Mouse (Mus musculus): ENCODE data around the gene Ackr4. TPM values are rescaled to one million over a fixed set of nuclear protein-coding genes. Genes with fewer than 3 reads are reported as not detected.

The Ackr4 gene
- total and polyA plus RNA-seq, 3 experiments, result 1.6 to 6.8 (median 2.4) TPM

GRCm38 (mm10) chr9:104161117-104161516, 34.4 kb upstream of the Ackr4 start:
- Histone ChIP-seq H3K4me3 (no peak overlapping the region), H3K4me1 (ENCODE audit: control insufficient read depth, insufficient read depth, low read length) (no peaks in the 10 kb centered on the region), H3K79me2 (replicated peaks; ENCODE audit: control insufficient read depth, insufficient read depth, low read length) (no peaks in the 10 kb centered on the region), H3K27ac (no peak overlapping the region), H3K36me3 (ENCODE audit: control insufficient read depth, insufficient read depth, low read length) (no peaks in the 10 kb centered on the region), H3K9ac (ENCODE audit: low read depth, low read length) (no peak overlapping the region), H3K27me3 (ENCODE audit: control insufficient read depth, insufficient read depth, low read length) (no peaks in the 10 kb centered on the region)
- TF ChIP-seq EP300 (IDR thresholded peaks at IDR 0.05; ENCODE audit: insufficient read depth, low read depth, low read length) (no peak), CTCF (IDR thresholded peaks at IDR 0.05) (no peak), POLR2A (IDR thresholded peaks at IDR 0.05; ENCODE audit: insufficient read depth, low read depth, low read length) (no peak)
- intact Hi-C loops (cut with DNase I), result no loop called here
- WGBS, result 67% methylated on average over 7 of the region's 7 CpGs
- no peak for DNase-seq

GRCm38 (mm10) chr9:104157291-104157690, 30.6 kb upstream of the Ackr4 start:
- 94% methylated on average over 7 of the region's 7 CpGs for WGBS

GRCm38 (mm10) chr9:104156506-104156905, 29.8 kb upstream of the Ackr4 start:
- no peak overlapping the region for H3K4me3 ChIP-seq
- no peak overlapping the region for H3K27ac ChIP-seq
- intact Hi-C loops (cut with DNase I), result no loop called here
- H3K79me2 ChIP-seq (replicated peaks; ENCODE audit: control insufficient read depth, insufficient read depth, low read length), result no peaks in the 10 kb centered on the region
- 96% methylated on average over 8 of the region's 8 CpGs for WGBS
- H3K27me3 ChIP-seq (ENCODE audit: control insufficient read depth, insufficient read depth, low read length), result no peaks in the 10 kb centered on the region
- no peak for DNase-seq
- no peak for TF ChIP-seq CTCF (IDR thresholded peaks at IDR 0.05)
- TF ChIP-seq POLR2A (IDR thresholded peaks at IDR 0.05; ENCODE audit: insufficient read depth, low read depth, low read length), result no peak
- no peak for TF ChIP-seq EP300 (IDR thresholded peaks at IDR 0.05; ENCODE audit: insufficient read depth, low read depth, low read length)
- H3K9ac ChIP-seq (ENCODE audit: low read depth, low read length), result no peak overlapping the region
- H3K4me1 ChIP-seq (ENCODE audit: control insufficient read depth, insufficient read depth, low read length), result no peaks in the 10 kb centered on the region
- no peaks in the 10 kb centered on the region for H3K36me3 ChIP-seq (ENCODE audit: control insufficient read depth, insufficient read depth, low read length)

More at GRCm38 (mm10) chr9:104157291-104157690, 30.6 kb upstream of the Ackr4 start:
- Histone ChIP-seq H3K27ac (no peak overlapping the region), H3K36me3 (ENCODE audit: control insufficient read depth, insufficient read depth, low read length) (no peaks in the 10 kb centered on the region), H3K4me3 (no peak overlapping the region), H3K27me3 (ENCODE audit: control insufficient read depth, insufficient read depth, low read length) (no peaks in the 10 kb centered on the region), H3K4me1 (ENCODE audit: control insufficient read depth, insufficient read depth, low read length) (no peaks in the 10 kb centered on the region), H3K79me2 (replicated peaks; ENCODE audit: control insufficient read depth, insufficient read depth, low read length) (no peaks in the 10 kb centered on the region), H3K9ac (ENCODE audit: low read depth, low read length) (no peak overlapping the region)
- no peak for DNase-seq
- TF ChIP-seq EP300 (IDR thresholded peaks at IDR 0.05; ENCODE audit: insufficient read depth, low read depth, low read length) (no peak), POLR2A (IDR thresholded peaks at IDR 0.05; ENCODE audit: insufficient read depth, low read depth, low read length) (no peak), CTCF (IDR thresholded peaks at IDR 0.05) (no peak)
- intact Hi-C loops (cut with DNase I), result no loop called here

GRCm38 (mm10) chr9:104155100-104155715, 28.5 kb upstream of the Ackr4 start:
- no peak for TF ChIP-seq EP300 (IDR thresholded peaks at IDR 0.05; ENCODE audit: insufficient read depth, low read depth, low read length)
- TF ChIP-seq POLR2A (IDR thresholded peaks at IDR 0.05; ENCODE audit: insufficient read depth, low read depth, low read length), result no peak
- no peak for TF ChIP-seq CTCF (IDR thresholded peaks at IDR 0.05)
- Histone ChIP-seq H3K9ac (ENCODE audit: low read depth, low read length) (no peak overlapping the region), H3K27me3 (ENCODE audit: control insufficient read depth, insufficient read depth, low read length) (no peaks in the 10 kb centered on the region), H3K79me2 (replicated peaks; ENCODE audit: control insufficient read depth, insufficient read depth, low read length) (no peaks in the 10 kb centered on the region), H3K4me1 (ENCODE audit: control insufficient read depth, insufficient read depth, low read length) (no peaks in the 10 kb centered on the region), H3K36me3 (ENCODE audit: control insufficient read depth, insufficient read depth, low read length) (no peaks in the 10 kb centered on the region), H3K4me3 (no peak overlapping the region), H3K27ac (no peak overlapping the region)
- no peak for DNase-seq
- intact Hi-C loops (cut with DNase I), result no loop called here
- 88% methylated on average over 14 of the region's 14 CpGs for WGBS

- DNase-seq, result no peak
- H3K27ac ChIP-seq, result no peak overlapping the region
- 95% methylated on average over 7 of the region's 7 CpGs for WGBS
- H3K79me2 ChIP-seq (replicated peaks; ENCODE audit: control insufficient read depth, insufficient read depth, low read length), result no peaks in the 10 kb centered on the region
- H3K36me3 ChIP-seq (ENCODE audit: control insufficient read depth, insufficient read depth, low read length), result no peaks in the 10 kb centered on the region
- H3K27me3 ChIP-seq (ENCODE audit: control insufficient read depth, insufficient read depth, low read length), result no peaks in the 10 kb centered on the region
- no peaks in the 10 kb centered on the region for H3K4me1 ChIP-seq (ENCODE audit: control insufficient read depth, insufficient read depth, low read length)
- TF ChIP-seq EP300 (IDR thresholded peaks at IDR 0.05; ENCODE audit: insufficient read depth, low read depth, low read length) (no peak), POLR2A (IDR thresholded peaks at IDR 0.05; ENCODE audit: insufficient read depth, low read depth, low read length) (no peak), CTCF (IDR thresholded peaks at IDR 0.05) (no peak)
- intact Hi-C loops (cut with DNase I), result no loop called here
- no peak overlapping the region for H3K4me3 ChIP-seq
- H3K9ac ChIP-seq (ENCODE audit: low read depth, low read length), result no peak overlapping the region
Observed at GRCm38 (mm10) chr9:104152121-104152520, 25.4 kb upstream of the Ackr4 start.

- 76% methylated on average over 7 of the region's 7 CpGs for WGBS
- H3K27ac ChIP-seq, result no peak overlapping the region
Observed at GRCm38 (mm10) chr9:104148969-104149368, 22.2 kb upstream of the Ackr4 start.

More at GRCm38 (mm10) chr9:104148969-104149368, 22.2 kb upstream of the Ackr4 start:
- no peak overlapping the region for H3K4me3 ChIP-seq
- H3K9ac ChIP-seq (ENCODE audit: low read depth, low read length), result no peak overlapping the region
- no peak for TF ChIP-seq CTCF (IDR thresholded peaks at IDR 0.05)
- TF ChIP-seq POLR2A (IDR thresholded peaks at IDR 0.05; ENCODE audit: insufficient read depth, low read depth, low read length), result no peak
- TF ChIP-seq EP300 (IDR thresholded peaks at IDR 0.05; ENCODE audit: insufficient read depth, low read depth, low read length), result no peak
- H3K4me1 ChIP-seq (ENCODE audit: control insufficient read depth, insufficient read depth, low read length), result no peaks in the 10 kb centered on the region
- no peaks in the 10 kb centered on the region for H3K36me3 ChIP-seq (ENCODE audit: control insufficient read depth, insufficient read depth, low read length)
- no peaks in the 10 kb centered on the region for H3K79me2 ChIP-seq (replicated peaks; ENCODE audit: control insufficient read depth, insufficient read depth, low read length)
- DNase-seq, result no peak
- intact Hi-C loops (cut with DNase I), result no loop called here
- no peaks in the 10 kb centered on the region for H3K27me3 ChIP-seq (ENCODE audit: control insufficient read depth, insufficient read depth, low read length)
